Mouse (Mus musculus) megakaryocyte, embryonic 14.5 days (primary cell): ENCODE data around the gene Far2. TPM values are rescaled to one million over a fixed set of nuclear protein-coding genes. Genes with fewer than 3 reads are reported as not detected.
"Not testable (repeated sequence)": the region's sequence is repeated elsewhere in the genome, so short reads cannot be mapped to it uniquely, and the experiment has no call there.

Experiments used
- H3K27me3 ChIP-seq: replicated peaks from 2 replicates; pipeline ENCODE3; 2012; ENCODE audit warnings: inconsistent platforms
- H3K36me3 ChIP-seq: replicated peaks from 2 replicates; pipeline ENCODE3; 2012; ENCODE audit warnings: low read length, inconsistent platforms, mixed read lengths
- H3K4me1 ChIP-seq: 2 replicates; pipeline ENCODE4 v1.6.1; 2012; ENCODE audit warnings: inconsistent platforms
- H3K4me3 ChIP-seq: replicated peaks from 2 replicates; pipeline ENCODE3; 2012; ENCODE audit warnings: moderate library complexity, mild to moderate bottlenecking, inconsistent platforms
- H3K9me3 ChIP-seq: 2 replicates; pipeline ENCODE4 v1.6.1; 2012; ENCODE audit warnings: inconsistent platforms
- FLI1 ChIP-seq: IDR thresholded peaks from 2 replicates; pipeline ENCODE4 v1.6.1; 2012; ENCODE audit warnings: low read length, inconsistent platforms, mixed read lengths
- GATA1 ChIP-seq: IDR thresholded peaks from 3 replicates; pipeline ENCODE4 v1.6.1; 2012; ENCODE audit warnings: mixed read lengths, low read length, inconsistent platforms, borderline replicate concordance
- polyA plus RNA-seq: library from polyadenylated mRNA; stranded (reverse); fragments of >175 nt; gene quantifications from 2 replicates; pipeline ENCODE4 v1.2.3, GENCODE M21; 2012; ENCODE audit warnings: low replicate concordance; ENCODE audit not compliant: insufficient read depth

Gene Far2
- polyA plus RNA-seq, 1 experiment, result 0.36 TPM

DNA sequence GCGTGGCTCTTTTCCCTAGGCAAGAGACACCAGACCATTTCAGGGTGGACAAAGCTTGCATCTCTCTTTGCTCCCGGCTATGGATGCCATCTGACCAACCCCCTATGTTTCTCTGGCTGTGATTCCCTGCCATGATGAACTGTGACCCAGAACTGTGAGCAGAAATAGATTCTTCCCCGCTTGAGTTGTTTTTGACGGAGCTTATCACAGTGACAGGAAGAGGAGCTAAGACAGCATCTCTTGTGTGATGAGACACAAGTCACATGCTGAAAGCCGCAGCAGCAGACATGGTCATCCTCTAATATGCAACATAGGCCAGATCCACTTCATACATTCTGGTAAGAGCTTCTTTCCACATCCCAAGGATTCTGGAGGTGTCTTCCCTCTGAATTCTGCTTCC is 69.3 kb downstream of the Far2 start:
- peaks cover 3% of the 10 kb centered on the region for H3K27me3 ChIP-seq
- no peak for TF ChIP-seq GATA1
- TF ChIP-seq FLI1, result no peak
- H3K4me3 ChIP-seq, result no peak overlapping the region
- H3K4me1 ChIP-seq, result peaks cover 56% of the 10 kb centered on the region
- H3K9me3 ChIP-seq, result no peaks in the 10 kb centered on the region
- no peaks in the 10 kb centered on the region for H3K36me3 ChIP-seq

DNA sequence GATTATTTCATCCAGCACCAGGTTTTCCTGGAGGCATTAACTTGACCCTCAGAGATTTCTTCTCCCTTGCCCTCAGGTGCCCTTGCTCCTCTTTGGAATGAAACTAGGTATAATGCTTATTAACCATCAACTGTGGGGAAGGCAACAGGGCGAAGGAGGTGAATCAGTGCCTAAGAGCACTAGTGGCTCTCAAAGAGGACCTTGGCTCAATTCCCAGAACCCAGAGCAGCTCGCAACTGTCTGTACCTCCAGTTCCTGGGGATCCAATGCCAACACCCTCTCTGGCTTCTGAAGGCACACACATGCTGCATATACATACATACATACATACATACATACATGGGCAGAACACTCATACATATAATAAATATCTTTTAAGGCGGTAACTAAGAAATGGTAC is 69.8 kb downstream of the Far2 start:
- Histone ChIP-seq H3K9me3 (no peaks in the 10 kb centered on the region), H3K36me3 (no peaks in the 10 kb centered on the region), H3K4me3 (no peak overlapping the region), H3K4me1 (peaks cover 51% of the 10 kb centered on the region), H3K27me3 (peaks cover 3% of the 10 kb centered on the region)
- TF ChIP-seq FLI1 (no peak), GATA1 (no peak)

DNA sequence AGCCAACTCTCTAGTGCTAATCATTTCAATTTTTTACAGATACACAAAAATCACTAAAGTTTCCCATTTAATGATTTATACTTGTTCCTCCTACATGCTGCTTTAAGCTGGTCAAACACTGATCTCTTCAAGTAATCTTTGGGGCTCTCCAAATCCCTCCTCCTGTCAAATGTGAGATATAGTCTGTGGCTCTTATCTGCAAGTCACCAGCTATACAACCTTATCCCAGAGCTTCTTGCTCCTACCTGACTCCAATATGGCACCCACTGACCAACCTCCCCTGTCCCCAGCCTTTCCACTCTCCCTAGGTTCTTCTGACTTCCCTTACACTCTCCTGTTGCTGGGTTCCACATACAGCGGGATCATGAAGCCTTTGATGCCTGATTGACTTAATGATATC is 70.6 kb downstream of the Far2 start:
- no peaks in the 10 kb centered on the region for H3K36me3 ChIP-seq
- no peaks in the 10 kb centered on the region for H3K9me3 ChIP-seq
- H3K27me3 ChIP-seq, result peaks cover 3% of the 10 kb centered on the region
- TF ChIP-seq FLI1 (no peak), GATA1 (no peak)
- H3K4me3 ChIP-seq, result no peak overlapping the region
- peaks cover 47% of the 10 kb centered on the region for H3K4me1 ChIP-seq

DNA sequence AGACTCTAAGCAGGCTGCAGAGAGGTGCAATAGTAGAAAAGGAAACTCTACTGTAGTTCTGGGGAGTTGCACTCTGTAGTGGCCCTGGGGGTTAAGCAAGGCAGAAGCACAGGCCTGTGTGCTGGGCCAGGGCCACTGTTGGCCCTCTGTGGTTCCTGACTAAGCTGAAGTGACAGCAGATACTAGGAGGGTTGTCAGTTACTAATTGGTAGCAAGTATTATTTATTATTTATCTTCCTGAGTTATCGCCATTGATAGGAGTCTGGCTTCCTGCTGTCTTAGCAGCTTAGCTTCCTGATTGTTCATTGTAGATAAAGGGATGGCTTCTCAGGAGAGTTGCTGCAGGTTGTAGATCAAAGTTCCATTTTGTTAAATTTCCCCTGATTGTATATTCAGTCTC is 73.6 kb downstream of the Far2 start:
- no peak overlapping the region for H3K4me3 ChIP-seq
- peaks cover 3% of the 10 kb centered on the region for H3K27me3 ChIP-seq
- no peaks in the 10 kb centered on the region for H3K9me3 ChIP-seq
- peaks cover 30% of the 10 kb centered on the region for H3K4me1 ChIP-seq
- TF ChIP-seq GATA1, result no peak
- no peak for TF ChIP-seq FLI1
- H3K36me3 ChIP-seq, result no peaks in the 10 kb centered on the region

DNA sequence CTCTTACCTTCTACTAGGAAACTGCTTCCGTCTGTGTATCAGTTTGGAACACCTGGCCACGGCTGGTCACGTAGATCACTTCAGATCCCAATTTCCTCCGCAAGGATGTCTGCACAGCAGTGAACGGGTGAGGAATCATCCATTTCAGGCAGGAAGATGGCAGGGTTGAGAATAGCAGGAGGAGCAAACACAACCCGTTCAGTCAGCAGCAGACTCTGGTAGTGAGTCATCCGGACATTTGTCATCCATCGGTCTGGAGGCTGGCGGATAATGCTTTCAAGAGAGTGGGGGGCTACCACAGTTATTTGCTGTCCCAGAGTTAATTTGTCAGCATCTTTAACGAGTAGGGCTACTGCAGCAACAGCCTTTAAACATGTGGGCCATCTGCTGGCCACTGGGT is 79.8 kb downstream of the Far2 start:
- H3K36me3 ChIP-seq, H3K27me3 ChIP-seq, H3K4me3 ChIP-seq, H3K9me3 ChIP-seq, H3K4me1 ChIP-seq: not testable (repeated sequence)

DNA sequence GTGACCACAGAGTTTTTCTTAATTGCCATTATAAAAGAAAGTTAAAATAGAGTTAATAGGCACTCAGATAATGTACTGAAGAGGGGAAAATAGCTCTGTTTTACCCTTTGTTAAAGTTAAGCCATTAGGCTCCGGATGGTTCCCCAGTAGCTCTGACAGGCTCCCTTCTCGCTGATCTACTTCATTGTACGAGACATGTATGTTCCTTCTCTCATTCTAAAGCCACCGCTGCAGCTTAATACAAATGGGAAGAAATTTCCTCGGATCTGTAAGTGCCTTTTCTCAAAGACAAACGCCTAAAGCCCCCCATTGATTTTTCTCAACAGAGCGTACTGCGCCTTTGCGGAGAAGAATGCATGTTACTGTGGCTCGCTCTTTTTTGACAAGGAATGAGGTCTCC is 85.3 kb downstream of the Far2 start:
- Histone ChIP-seq H3K27me3 (no peaks in the 10 kb centered on the region), H3K4me1 (peaks cover 6% of the 10 kb centered on the region), H3K9me3 (no peaks in the 10 kb centered on the region), H3K36me3 (no peaks in the 10 kb centered on the region), H3K4me3 (no peak overlapping the region)
- TF ChIP-seq GATA1 (no peak), FLI1 (no peak)

GRCm38 (mm10) chr6:148133536-148133935 is 86.5 kb downstream of the Far2 start:
- Histone ChIP-seq H3K4me3 (no peak overlapping the region), H3K36me3 (no peaks in the 10 kb centered on the region), H3K9me3 (no peaks in the 10 kb centered on the region), H3K4me1 (peaks cover 6% of the 10 kb centered on the region), H3K27me3 (peaks cover 4% of the 10 kb centered on the region)
- TF ChIP-seq GATA1 (no peak), FLI1 (no peak)

GRCm38 (mm10) chr6:148135769-148136382 is 88.8 kb downstream of the Far2 start:
- peaks cover 2% of the 10 kb centered on the region; the same call in 1 of the 2 replicates for H3K9me3 ChIP-seq
- H3K4me1 ChIP-seq, result peaks cover 6% of the 10 kb centered on the region
- TF ChIP-seq GATA1, result no peak
- TF ChIP-seq FLI1, result no peak
- H3K27me3 ChIP-seq, result peaks cover 7% of the 10 kb centered on the region
- peak overlapping the region; percentile 5 for H3K4me3 ChIP-seq
- H3K36me3 ChIP-seq, result no peaks in the 10 kb centered on the region

DNA sequence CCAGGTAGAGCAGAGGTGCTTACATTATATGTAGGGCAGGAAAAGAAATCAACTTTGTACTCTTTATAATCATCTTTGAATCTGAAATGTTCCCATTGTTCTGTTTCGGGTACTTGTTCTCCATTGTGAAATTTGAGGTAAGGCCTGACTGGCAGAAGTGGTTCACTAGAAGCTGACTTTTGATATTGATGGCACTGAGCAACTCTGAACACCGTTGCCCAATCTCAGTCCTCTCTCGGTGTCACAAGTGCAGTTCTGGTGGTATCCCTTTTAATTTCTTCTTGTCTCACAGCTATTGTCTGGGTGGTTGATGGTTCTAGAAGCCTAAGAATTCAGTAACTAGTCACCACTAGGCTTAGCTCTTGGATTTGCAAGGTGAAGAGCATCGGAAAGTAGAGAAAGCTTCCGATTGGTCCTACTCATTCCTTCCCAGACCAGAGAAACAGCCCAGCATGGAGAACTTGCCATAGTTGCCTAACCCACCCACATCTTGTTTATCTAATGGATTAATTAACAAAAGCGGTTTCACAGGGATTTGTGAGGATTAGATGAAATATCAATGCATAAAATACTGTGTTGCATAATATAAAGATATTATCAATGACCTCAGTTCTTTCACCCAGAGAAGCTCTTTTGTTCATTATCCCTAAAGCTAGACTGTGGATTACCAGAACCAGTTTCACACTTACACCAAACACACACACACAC is 92.4 kb downstream of the Far2 start:
- H3K36me3 ChIP-seq, result no peaks in the 10 kb centered on the region
- no peak overlapping the region for H3K4me3 ChIP-seq
- H3K4me1 ChIP-seq, result peaks cover 6% of the 10 kb centered on the region
- TF ChIP-seq FLI1, result no peak
- no peak for TF ChIP-seq GATA1
- H3K27me3 ChIP-seq, result peaks cover 7% of the 10 kb centered on the region
- peaks cover 10% of the 10 kb centered on the region for H3K9me3 ChIP-seq

DNA sequence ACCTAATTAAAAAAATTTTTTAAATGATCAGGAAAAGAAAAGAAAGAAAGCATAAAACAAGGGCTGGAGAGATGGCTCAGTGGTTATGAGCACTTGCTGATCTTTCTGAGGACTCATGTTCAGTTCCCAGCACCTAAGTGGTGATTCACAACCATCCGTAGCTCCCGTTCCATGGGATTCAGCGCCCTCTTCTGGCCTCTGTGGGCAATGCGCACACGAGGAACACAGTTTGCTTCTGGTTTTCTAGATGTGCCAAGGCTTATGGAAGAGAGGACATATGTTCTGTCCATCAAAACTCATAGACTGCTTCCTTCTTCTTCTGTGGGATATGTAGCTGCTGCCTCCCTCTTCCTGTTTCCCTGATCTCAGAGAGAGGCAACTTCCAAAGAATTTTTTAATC is 94.8 kb downstream of the Far2 start:
- Histone ChIP-seq H3K27me3 (peaks cover 9% of the 10 kb centered on the region), H3K9me3 (peaks cover 15% of the 10 kb centered on the region), H3K4me1 (no peaks in the 10 kb centered on the region), H3K4me3 (no peak overlapping the region), H3K36me3 (no peaks in the 10 kb centered on the region)
- TF ChIP-seq GATA1 (no peak), FLI1 (no peak)

DNA sequence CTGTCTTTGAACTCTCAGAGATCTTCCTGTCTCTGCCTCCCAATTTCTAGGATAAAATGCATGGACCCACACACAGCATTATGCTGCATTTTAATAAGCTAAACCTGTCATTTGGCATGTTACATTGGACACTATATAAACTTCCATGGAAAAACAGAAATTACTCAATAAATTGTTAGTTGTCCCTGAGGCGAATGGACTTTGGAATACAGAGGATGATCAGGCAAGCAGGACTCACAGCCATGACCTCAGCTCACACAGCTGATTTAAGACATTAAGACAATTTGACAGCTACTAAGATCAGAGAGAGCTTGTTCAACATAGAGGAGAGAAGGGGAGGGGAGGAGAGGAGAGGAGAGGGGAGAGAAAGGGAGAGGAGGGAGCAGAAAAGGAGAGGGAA is 95.4 kb downstream of the Far2 start:
- TF ChIP-seq GATA1 (no peak), FLI1 (no peak)
- Histone ChIP-seq H3K4me1 (no peaks in the 10 kb centered on the region), H3K4me3 (no peak overlapping the region), H3K36me3 (no peaks in the 10 kb centered on the region), H3K9me3 (peaks cover 18% of the 10 kb centered on the region), H3K27me3 (peaks cover 9% of the 10 kb centered on the region)

DNA sequence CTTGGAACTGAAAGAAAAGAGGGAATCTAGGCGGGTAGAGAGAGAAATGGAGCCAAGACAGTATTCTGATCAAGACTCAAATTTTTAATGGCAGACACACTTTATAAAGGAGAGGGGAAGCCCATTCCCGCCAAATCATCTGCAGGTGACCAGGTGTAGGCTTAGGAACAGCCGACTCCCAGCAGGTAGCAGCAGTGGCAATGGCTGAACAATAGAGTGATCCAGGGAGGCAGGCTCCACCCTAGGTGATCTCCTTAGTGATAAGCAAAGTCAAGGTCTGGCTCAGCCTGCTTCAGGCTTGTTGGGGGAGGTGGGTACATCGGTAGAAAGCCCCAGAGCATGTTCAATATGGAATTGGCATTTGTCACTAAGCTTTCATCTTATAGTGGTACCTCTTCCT is 105.2 kb downstream of the Far2 start:
- H3K4me1 ChIP-seq, H3K27me3 ChIP-seq, H3K4me3 ChIP-seq, H3K9me3 ChIP-seq, H3K36me3 ChIP-seq: not testable (repeated sequence)
